Mouse (Mus musculus) G1E (cell line): ENCODE data around the gene Eed.

Source experiments
- CTCF ChIP-seq: IDR thresholded peaks from 2 replicates; pipeline ENCODE4 v1.5.1; 2012; ENCODE audit warnings: low read depth, low read length, inconsistent platforms, mixed read lengths
- GATA1 ChIP-seq: IDR thresholded peaks from 2 replicates; pipeline ENCODE4 v1.6.1; 2012; ENCODE audit warnings: borderline replicate concordance, low read length, inconsistent platforms, mixed read lengths
- TAL1 ChIP-seq: conservative IDR thresholded peaks from 2 replicates; pipeline ENCODE4 v1.6.1; 2012; ENCODE audit warnings: low read depth, low read length, inconsistent platforms, mixed read lengths

DNA sequence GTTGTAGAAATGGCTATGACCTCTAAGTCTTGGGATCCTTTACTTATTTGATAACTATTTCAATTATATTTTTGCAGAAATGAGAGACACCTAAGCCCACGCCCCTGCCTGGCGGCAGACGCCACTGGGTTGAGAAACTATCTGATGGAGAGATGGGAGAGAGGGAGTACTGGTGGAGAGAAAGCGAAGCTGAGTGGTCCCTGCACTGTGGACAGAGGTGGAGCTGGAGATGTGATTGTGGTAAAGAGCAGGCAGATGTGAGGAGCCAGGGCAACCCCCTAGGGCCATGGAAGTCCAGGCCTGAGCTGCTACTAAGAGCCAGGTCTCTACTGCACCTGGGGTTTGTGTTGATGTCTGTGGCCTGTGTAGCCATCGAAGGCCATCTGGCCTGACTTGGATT lies 18.7 kb upstream of the Eed start:
- TF ChIP-seq CTCF = no peak
- TF ChIP-seq GATA1 = no peak
- no peak for TF ChIP-seq TAL1
